Mouse (Mus musculus) gastrocnemius, adult 2 months (tissue): Measurements from ENCODE around the gene Krtap8-1. TPM values are rescaled to one million over a fixed set of nuclear protein-coding genes. Genes with fewer than 3 reads are reported as not detected.

Source experiments
- DNase-seq: peaks from one replicate; pipeline ENCODE4 v3.0.0; 2022
- H3K27ac ChIP-seq: fragments of 200-600 bp; 2 replicates; pipeline ENCODE4 v1.8.1; 2022; ENCODE audit warnings: mild to moderate bottlenecking
- H3K4me3 ChIP-seq: fragments of 200-600 bp; 2 replicates; pipeline ENCODE4 v1.8.1; 2022; ENCODE audit warnings: mild to moderate bottlenecking, moderate library complexity
- CTCF ChIP-seq: fragments of 200-600 bp; IDR thresholded peaks from 2 replicates; pipeline ENCODE4 v1.8.1; 2022; ENCODE audit warnings: antibody characterized with exemption, mild to moderate bottlenecking, moderate library complexity
- intact Hi-C: fragments of 180-260 bp; cut with DNase I; formaldehyde crosslinking; loops from one replicate; pipeline ENCODE4 v1.15.1; 2025
- total RNA-seq, 2 experiments: library from RNA; stranded (reverse); gene quantifications; 2 replicates each; pipeline ENCODE4 v1.2.3; 2021

The Krtap8-1 gene
- total RNA-seq, 2 experiments from 2014 or later, result not detected

- Histone ChIP-seq H3K4me3 (no peak overlapping the region), H3K27ac (no peak overlapping the region)
- intact Hi-C loops, result no loop called here
- no peak for DNase-seq
- no peak for TF ChIP-seq CTCF
These were observed 7.8 kb upstream of the Krtap8-1 start for GRCm38 (mm10) chr16:89495394-89496153.

GRCm38 (mm10) chr16:89477679-89478314, 10.0 kb downstream of the Krtap8-1 start:
- TF ChIP-seq CTCF, result no peak
- no peak overlapping the region for H3K4me3 ChIP-seq
- intact Hi-C loops, result no loop called here
- H3K27ac ChIP-seq, result no peak overlapping the region
- DNase-seq, result no peak

- no peak overlapping the region for H3K27ac ChIP-seq
- no peak overlapping the region for H3K4me3 ChIP-seq
- TF ChIP-seq CTCF, result no peak
- intact Hi-C loops, result no loop called here
- no peak for DNase-seq
These were observed 26.6 kb downstream of the Krtap8-1 start for GRCm38 (mm10) chr16:89461189-89461588.

Other genes starting within 250 kb of the Krtap8-1 start
- not detected for gene Krtap21-1, start 84.1 kb downstream of the Krtap8-1 start, total RNA-seq
- gene Krtap6-2, start 67.8 kb downstream of the Krtap8-1 start, total RNA-seq, result not detected
- not detected for gene Krtap7-1, start 20.4 kb upstream of the Krtap8-1 start, total RNA-seq
- gene Krtap11-1, start 83.2 kb upstream of the Krtap8-1 start, total RNA-seq, result not detected